Mouse (Mus musculus) limb, embryonic 12.5 days (tissue): ENCODE measurements at regions not wholly inside any gene's neighbourhood (a gene's known extent, or its start where the extent isn't known, plus 50 kb on each side); places are given as distances from the start of the nearest gene placed in this dataset.

ENCODE experiments used
- ATAC-seq: fragments of 200-750 bp; cut with Nextera tagmentation; 2 replicates; pipeline ENCODE4 v1.8.0; 2017; ENCODE audit warnings: low read depth, moderate TSS enrichment; ENCODE audit not compliant: insufficient number of reproducible peaks, insufficient read depth, low FRiP score, low TSS enrichment
- H3K27ac ChIP-seq: fragments of 300-500 bp; sonication (generic); 2 replicates; pipeline ENCODE4 v1.5.1; 2016; ENCODE audit warnings: mild to moderate bottlenecking, moderate library complexity
- H3K27me3 ChIP-seq: fragments of 300-500 bp; sonication (generic); 2 replicates; pipeline ENCODE4 v1.6.1; 2016; ENCODE audit warnings: mild to moderate bottlenecking, moderate library complexity
- H3K36me3 ChIP-seq: fragments of 300-500 bp; sonication (generic); 2 replicates; pipeline ENCODE4 v1.6.1; 2016; ENCODE audit warnings: mild to moderate bottlenecking, moderate library complexity
- H3K4me1 ChIP-seq: fragments of 300-500 bp; sonication (generic); replicated peaks from 2 replicates; pipeline ENCODE4 v1.6.1; 2016
- H3K4me2 ChIP-seq: fragments of 300-500 bp; sonication (generic); 2 replicates; pipeline ENCODE4 v1.6.1; 2016; ENCODE audit warnings: mild to moderate bottlenecking, moderate library complexity
- H3K4me3 ChIP-seq: fragments of 300-500 bp; sonication (generic); replicated peaks from 2 replicates; pipeline ENCODE4 v1.5.1; 2016; ENCODE audit warnings: mild to moderate bottlenecking
- H3K9ac ChIP-seq: fragments of 300-500 bp; sonication (generic); replicated peaks from 2 replicates; pipeline ENCODE4 v1.6.1; 2016; ENCODE audit warnings: mild to moderate bottlenecking, moderate library complexity
- H3K9me3 ChIP-seq: fragments of 300-500 bp; sonication (generic); 2 replicates; pipeline ENCODE4 v1.6.1; 2016; ENCODE audit warnings: mild to moderate bottlenecking, moderate library complexity
- WGBS: fragments of 180-500 bp; shearing (Covaris S2); methylation state at CpG from one replicate; pipeline ENCODE4 v1.1.7; 2016; 5-methylcytosine and 5-hydroxymethylcytosine counted together

DNA sequence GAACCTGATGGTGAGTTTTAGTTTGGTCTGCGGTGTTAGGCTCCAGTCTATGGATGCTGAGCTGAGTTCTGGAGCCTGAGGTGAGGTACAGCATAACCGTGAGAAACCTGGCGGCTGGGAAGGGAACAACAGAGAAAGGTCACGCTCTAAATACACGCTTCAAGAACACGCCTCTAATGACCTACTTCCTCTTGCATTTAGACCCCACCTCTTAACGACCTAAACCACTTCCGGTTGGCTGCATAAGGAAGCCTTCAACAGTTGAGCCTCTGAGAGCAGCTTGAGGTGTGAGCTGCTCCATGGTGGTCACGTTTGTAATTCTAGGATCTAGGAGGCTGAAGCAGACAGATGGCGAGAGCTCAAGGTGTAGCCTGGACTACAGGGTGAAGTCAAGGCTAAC, 175.8 kb downstream of the Zfp365 start:
- WGBS, result 81% methylated on average over 10 of the region's 10 CpGs
- Histone ChIP-seq H3K9ac (no peak overlapping the region), H3K9me3 (no peaks in the 10 kb centered on the region)

DNA sequence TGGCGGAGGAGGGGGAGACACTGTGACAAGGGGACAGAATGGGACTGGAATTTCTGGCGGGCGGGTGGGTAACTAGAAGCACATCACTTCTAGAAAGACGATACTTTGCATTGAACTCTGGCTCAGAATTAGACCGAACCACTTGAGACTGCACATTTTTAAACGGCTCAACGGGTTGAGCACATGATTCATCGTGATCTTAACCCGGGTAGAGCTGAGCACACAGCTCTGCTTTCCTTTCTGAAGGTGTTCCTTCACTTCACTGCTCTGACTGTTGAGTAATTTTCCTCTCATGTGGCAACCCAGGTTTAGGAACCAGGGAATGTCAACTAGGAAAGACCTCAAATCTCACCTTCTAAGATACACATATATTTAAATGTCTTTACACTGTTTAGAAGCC, 180.9 kb downstream of the Zfp365 start:
- Histone ChIP-seq H3K27me3 (no peaks in the 10 kb centered on the region), H3K4me2 (no peak overlapping the region), H3K9me3 (no peaks in the 10 kb centered on the region), H3K27ac (no peak overlapping the region), H3K9ac (no peak overlapping the region), H3K36me3 (no peaks in the 10 kb centered on the region), H3K4me3 (no peak overlapping the region), H3K4me1 (no peaks in the 10 kb centered on the region)
- no peak for ATAC-seq
- WGBS, result 79% methylated on average over 9 of the region's 9 CpGs

More for the DNA sequence above, 175.8 kb downstream of the Zfp365 start:
- ATAC-seq, result no peak
- no peak overlapping the region for H3K27ac ChIP-seq
- H3K4me2 ChIP-seq, result no peak overlapping the region
- H3K4me3 ChIP-seq, result no peak overlapping the region
- H3K4me1 ChIP-seq, result no peaks in the 10 kb centered on the region
- H3K27me3 ChIP-seq, result no peaks in the 10 kb centered on the region
- H3K36me3 ChIP-seq, result no peaks in the 10 kb centered on the region

DNA sequence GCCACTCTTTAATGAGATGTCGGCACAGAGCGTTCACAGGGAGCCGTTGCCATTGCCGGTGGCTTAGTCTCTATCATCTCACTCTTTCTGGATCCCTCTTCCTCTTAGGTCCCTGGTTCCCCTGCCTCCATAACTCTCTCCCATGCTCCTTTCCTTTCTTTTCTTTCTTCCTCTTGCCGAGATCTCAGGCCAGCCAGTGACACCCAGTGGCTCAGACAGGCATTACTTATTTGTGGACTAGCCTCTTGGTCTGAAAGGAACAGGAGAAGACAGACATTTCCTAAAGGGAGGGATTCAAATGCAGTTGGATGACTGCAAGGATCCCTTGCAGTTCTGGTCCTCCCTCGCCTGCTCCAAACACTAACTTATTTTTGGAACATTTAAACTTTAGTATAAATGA, 180.5 kb upstream of the Ado start:
- no peak overlapping the region for H3K27ac ChIP-seq
- no peaks in the 10 kb centered on the region for H3K36me3 ChIP-seq
- no peaks in the 10 kb centered on the region for H3K27me3 ChIP-seq
- no peak for ATAC-seq
- H3K4me3 ChIP-seq, result no peak overlapping the region
- H3K4me1 ChIP-seq, result no peaks in the 10 kb centered on the region
- no peak overlapping the region for H3K9ac ChIP-seq
- H3K4me2 ChIP-seq, result no peak overlapping the region
- 56% methylated on average over 6 of the region's 6 CpGs for WGBS
- no peaks in the 10 kb centered on the region for H3K9me3 ChIP-seq

DNA sequence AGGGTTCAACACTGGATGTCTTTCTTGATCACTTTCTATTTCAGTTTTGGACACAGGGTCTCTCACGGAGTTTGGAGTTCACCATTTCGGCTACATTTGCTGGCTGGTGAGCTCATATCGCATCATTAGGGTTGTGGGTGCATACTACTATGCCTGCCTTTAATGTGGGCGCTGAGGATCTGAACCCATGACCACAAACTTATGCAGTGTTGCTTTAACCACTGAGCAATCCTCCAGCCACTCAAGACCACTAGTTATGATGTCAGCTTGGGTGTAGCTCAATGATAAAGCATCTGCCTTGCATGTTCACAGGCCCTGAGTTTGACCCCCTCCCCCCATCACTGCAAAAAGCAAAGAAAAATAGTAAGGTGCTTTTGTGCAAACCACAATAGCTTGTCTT, 178.8 kb upstream of the Ado start:
- no peak overlapping the region for H3K4me3 ChIP-seq
- H3K9ac ChIP-seq, result no peak overlapping the region
- no peak overlapping the region for H3K4me2 ChIP-seq
- no peak for ATAC-seq
- H3K27me3 ChIP-seq, result peaks cover 6% of the 10 kb centered on the region; the same call in 1 of the 2 replicates
- no peak overlapping the region for H3K27ac ChIP-seq
- no peaks in the 10 kb centered on the region for H3K36me3 ChIP-seq
- WGBS, result 91% methylated on average over 4 of the region's 4 CpGs
- H3K4me1 ChIP-seq, result no peaks in the 10 kb centered on the region
- no peaks in the 10 kb centered on the region for H3K9me3 ChIP-seq

DNA sequence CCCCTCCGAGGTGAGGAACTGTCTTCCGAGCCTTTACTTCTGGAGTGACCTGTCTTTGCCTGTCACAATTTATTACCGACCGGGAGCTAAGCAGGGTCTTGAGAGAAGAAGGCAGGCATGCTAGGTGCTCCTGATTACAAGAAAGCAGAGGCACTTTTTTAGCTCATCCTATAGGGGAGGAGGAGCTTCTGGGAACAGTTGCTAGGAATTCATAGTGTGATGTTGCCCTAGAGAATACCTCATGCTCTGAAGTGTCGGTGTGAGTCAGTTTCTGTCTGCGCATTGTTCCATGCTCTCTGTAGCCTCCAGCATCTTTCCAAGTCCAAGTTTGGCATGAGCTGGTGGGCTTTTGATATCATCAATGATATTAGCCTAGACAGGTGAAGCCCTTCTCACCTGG, 178.0 kb upstream of the Ado start:
- Histone ChIP-seq H3K27me3 (peaks cover 12% of the 10 kb centered on the region), H3K36me3 (no peaks in the 10 kb centered on the region), H3K9ac (no peak overlapping the region), H3K9me3 (no peaks in the 10 kb centered on the region), H3K27ac (no peak overlapping the region), H3K4me2 (no peak overlapping the region), H3K4me1 (no peaks in the 10 kb centered on the region), H3K4me3 (no peak overlapping the region)
- no peak for ATAC-seq
- WGBS, result 85% methylated on average over 6 of the region's 6 CpGs

DNA sequence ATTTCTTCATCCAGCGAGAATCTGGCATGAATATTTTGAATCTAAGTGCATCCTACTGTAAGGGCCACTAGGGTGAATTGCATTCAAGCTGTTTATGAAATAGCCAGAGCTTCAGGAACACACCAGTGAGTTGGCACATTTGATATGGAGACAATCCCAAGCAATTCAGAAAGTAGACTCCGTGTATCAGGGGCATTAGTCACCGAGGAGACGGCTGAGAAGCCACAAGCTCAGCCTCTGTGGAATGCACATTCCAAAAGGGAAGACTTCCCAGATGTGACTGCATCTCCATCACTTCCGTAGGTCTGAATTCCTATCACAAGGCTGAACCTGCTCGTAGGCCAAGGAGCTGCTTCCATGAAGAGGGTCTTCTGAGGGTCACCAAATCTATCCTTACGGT, 177.6 kb upstream of the Ado start:
- H3K27ac ChIP-seq, result no peak overlapping the region
- H3K9ac ChIP-seq, result no peak overlapping the region
- H3K4me2 ChIP-seq, result no peak overlapping the region
- no peaks in the 10 kb centered on the region for H3K36me3 ChIP-seq
- no peak for ATAC-seq
- H3K27me3 ChIP-seq, result peaks cover 12% of the 10 kb centered on the region
- H3K4me1 ChIP-seq, result no peaks in the 10 kb centered on the region
- H3K9me3 ChIP-seq, result no peaks in the 10 kb centered on the region
- no peak overlapping the region for H3K4me3 ChIP-seq
- 79% methylated on average over 7 of the region's 7 CpGs for WGBS

DNA sequence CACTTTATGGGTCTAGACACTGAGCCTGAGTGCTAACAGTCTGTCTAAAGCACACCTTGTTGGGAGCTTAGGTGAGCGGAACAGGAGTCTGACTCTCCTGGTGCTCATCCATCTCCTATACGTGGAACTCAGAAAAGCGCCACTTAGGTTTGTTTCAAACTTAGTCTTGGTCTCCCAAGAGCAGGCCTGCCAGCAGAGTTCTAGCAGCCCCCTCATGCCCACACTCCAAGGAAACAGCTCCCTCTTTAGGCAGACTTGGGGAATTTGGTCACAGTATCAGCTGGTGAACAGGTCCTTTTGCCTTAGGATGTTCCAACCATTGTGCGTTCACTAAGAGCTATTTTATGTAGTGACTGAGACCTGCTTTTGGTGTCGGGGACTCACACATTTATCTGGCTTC, 173.0 kb upstream of the Ado start:
- no peaks in the 10 kb centered on the region for H3K9me3 ChIP-seq
- no peak overlapping the region for H3K4me3 ChIP-seq
- 0 out of 2 replicates have a peak, but pooled peaks have one; percentile 47 for ATAC-seq
- H3K9ac ChIP-seq, result no peak overlapping the region
- peaks cover 12% of the 10 kb centered on the region for H3K27me3 ChIP-seq
- WGBS, result 47% methylated on average over 5 of the region's 5 CpGs
- no peak overlapping the region for H3K27ac ChIP-seq
- H3K36me3 ChIP-seq, result no peaks in the 10 kb centered on the region
- no peak overlapping the region for H3K4me2 ChIP-seq
- H3K4me1 ChIP-seq, result no peaks in the 10 kb centered on the region

DNA sequence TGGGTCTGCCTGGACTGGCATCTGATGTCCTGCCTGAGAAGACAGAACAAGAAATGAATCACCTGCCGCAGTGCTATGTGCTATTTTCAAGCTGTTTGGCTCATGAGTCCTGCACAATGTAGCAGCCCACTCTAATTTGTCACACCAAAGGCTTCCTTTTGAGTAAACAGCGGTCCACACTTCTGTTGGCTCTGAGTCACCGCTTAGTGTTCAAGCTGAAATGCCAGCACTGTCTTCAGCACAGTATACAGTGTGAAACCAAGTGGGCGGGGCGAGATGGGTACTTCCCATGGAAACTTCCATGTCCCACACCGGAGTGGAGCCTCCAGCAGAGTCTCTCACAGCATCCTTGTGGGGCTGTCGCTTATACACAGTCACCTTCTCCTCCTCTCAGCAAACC, 168.8 kb upstream of the Ado start:
- no peak for ATAC-seq

DNA sequence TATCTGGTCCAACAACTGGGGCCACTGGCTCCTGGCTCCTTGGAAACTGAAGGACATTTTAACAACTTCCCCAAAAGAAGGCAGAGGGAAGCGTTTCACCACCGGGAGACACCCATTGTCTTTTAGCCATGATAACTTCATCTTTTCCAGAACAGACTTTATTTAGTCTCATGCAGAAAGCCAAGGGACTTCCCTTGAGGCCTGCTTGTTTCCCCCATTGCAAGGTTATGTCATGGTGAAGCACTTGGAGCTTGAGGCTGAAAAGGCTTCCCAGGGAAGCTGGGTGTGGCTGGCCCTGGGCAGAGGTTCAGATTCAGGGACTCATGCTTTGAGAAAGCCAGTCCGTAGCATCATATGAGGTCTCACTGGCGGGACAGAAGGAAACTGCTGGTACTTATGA, 166.3 kb upstream of the Ado start:
- Histone ChIP-seq H3K27me3 (no peaks in the 10 kb centered on the region), H3K4me2 (no peak overlapping the region), H3K36me3 (no peaks in the 10 kb centered on the region), H3K9me3 (no peaks in the 10 kb centered on the region), H3K4me1 (no peaks in the 10 kb centered on the region), H3K9ac (no peak overlapping the region), H3K27ac (no peak overlapping the region), H3K4me3 (no peak overlapping the region)
- ATAC-seq, result no peak
- WGBS, result 93% methylated on average over 4 of the region's 4 CpGs

More for the DNA sequence above, 168.8 kb upstream of the Ado start:
- H3K9me3 ChIP-seq, result no peaks in the 10 kb centered on the region
- no peak overlapping the region for H3K4me2 ChIP-seq
- peaks cover 5% of the 10 kb centered on the region; the same call in 1 of the 2 replicates for H3K27me3 ChIP-seq
- H3K4me3 ChIP-seq, result no peak overlapping the region
- 91% methylated on average over 7 of the region's 7 CpGs for WGBS
- no peaks in the 10 kb centered on the region for H3K36me3 ChIP-seq
- H3K4me1 ChIP-seq, result no peaks in the 10 kb centered on the region
- no peak overlapping the region for H3K27ac ChIP-seq
- no peak overlapping the region for H3K9ac ChIP-seq

DNA sequence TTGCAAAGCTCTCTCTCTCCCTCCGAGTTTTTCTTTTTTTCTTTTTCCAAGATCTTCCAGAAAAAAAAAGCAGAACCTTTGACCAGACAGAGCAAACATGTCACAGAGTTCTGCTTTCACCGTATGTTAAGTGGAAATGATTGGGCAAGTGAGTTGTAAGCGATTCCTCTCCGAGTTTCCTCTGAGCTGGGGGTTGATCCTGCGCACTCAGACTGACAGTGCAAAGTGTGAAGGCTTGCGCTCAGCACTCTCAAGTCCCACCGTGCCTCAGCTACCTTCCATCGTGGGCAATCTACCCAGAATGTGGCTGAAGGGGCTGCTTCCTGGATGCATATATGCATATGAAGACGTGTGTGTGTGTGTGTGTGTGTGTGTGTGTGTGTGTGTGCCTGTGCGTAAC, 164.3 kb upstream of the Ado start:
- no peaks in the 10 kb centered on the region for H3K9me3 ChIP-seq
- no peak overlapping the region for H3K9ac ChIP-seq
- H3K4me2 ChIP-seq, result no peak overlapping the region
- no peak for ATAC-seq
- WGBS, result 86% methylated on average over 10 of the region's 10 CpGs
- H3K27ac ChIP-seq, result no peak overlapping the region
- no peaks in the 10 kb centered on the region for H3K27me3 ChIP-seq
- H3K4me3 ChIP-seq, result no peak overlapping the region
- no peaks in the 10 kb centered on the region for H3K36me3 ChIP-seq
- no peaks in the 10 kb centered on the region for H3K4me1 ChIP-seq

DNA sequence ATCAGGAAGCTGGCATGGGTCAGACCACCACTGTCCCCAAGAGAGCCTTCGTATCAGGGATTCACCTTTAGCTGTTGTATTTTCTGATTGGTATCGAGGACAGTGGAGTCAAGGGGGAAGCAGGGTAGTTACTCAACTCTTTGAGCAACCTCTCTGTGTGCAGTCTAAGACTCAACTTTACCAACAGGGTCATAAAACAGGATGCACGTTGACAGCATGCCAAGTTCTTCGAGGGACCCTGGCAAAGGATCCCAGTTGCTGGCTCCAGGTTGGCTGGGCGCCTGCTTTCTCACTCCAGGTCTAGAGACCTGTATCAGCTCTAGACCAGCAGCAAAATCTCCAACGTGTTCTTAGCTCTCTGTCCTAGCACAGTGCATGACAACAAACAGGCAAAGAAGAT, 163.9 kb upstream of the Ado start:
- no peak overlapping the region for H3K27ac ChIP-seq
- no peak for ATAC-seq
- H3K36me3 ChIP-seq, result no peaks in the 10 kb centered on the region
- H3K9me3 ChIP-seq, result no peaks in the 10 kb centered on the region
- H3K9ac ChIP-seq, result no peak overlapping the region
- WGBS, result 81% methylated on average over 6 of the region's 6 CpGs
- H3K4me1 ChIP-seq, result no peaks in the 10 kb centered on the region
- H3K4me2 ChIP-seq, result no peak overlapping the region
- H3K27me3 ChIP-seq, result no peaks in the 10 kb centered on the region
- no peak overlapping the region for H3K4me3 ChIP-seq

DNA sequence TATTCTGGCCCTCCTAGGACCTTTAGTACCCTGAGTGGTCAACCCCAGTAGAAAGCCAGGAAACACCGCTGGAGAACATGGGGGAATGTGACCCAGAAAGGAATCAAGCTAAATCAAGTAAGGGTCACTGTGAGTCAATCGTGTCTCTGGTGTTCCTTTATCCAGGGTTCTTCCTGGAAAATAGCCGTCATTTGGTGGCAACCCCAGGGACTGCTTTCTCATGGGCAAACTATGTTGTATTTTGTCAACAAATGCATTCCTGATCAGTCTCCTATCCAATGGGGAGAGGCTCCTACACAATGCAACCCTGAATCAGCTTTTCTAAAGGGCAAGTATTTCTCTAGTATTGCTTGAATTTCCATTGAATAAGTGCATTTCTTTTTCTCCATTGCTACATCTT, 163.2 kb upstream of the Ado start:
- H3K9me3 ChIP-seq, result no peaks in the 10 kb centered on the region
- no peak overlapping the region for H3K4me3 ChIP-seq
- no peaks in the 10 kb centered on the region for H3K4me1 ChIP-seq
- H3K36me3 ChIP-seq, result no peaks in the 10 kb centered on the region
- no peak overlapping the region for H3K4me2 ChIP-seq
- WGBS, result 98% methylated on average over 3 of the region's 3 CpGs
- H3K27ac ChIP-seq, result no peak overlapping the region
- H3K9ac ChIP-seq, result no peak overlapping the region
- H3K27me3 ChIP-seq, result no peaks in the 10 kb centered on the region
- no peak for ATAC-seq
